15 mouse cellular contexts compared by ENCODE assay signal in the genomic region with DNA sequence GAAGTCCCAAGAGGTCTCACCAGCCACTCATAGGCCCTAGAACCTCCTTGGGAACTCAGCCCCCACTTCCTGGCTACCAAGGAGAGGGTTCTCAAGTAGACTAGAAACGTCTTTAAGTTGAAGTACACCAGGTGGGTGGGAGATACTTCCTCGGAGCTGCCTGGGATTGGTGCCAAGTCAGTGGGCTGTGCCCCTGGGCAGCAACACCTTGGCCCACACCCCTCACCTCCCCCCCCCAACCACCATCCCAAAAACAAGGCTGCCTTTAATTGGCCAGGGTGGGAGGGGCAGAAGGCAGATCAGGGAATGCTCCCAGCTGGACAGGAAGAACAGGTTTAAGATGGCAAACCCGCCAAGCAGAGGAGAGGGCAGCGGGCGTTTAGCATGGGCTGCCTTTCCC. TPM values are rescaled to one million over a fixed set of nuclear protein-coding genes. Genes with fewer than 3 reads are reported as not detected.
A peak's percentile ranks its signal among the peaks of the same experiment; 100 is the strongest.
DNase-seq lines count a peak whose midpoint lies in the region; ATAC-seq and TF ChIP-seq lines count a peak whose summit lies in the region.
"Had no signal": no experiment of that assay in that cellular context is flagged by ENCODE, and none has a peak within 500 bp of the region (broad histone marks: within the 10 kb centered on the region; RNA-seq: fewer than 3 reads in every experiment).

No protein-coding gene starts in this region.

- ATAC-seq in embryonic facial prominence, embryonic 15.5 days (ENCODE audit: insufficient number of reproducible peaks, low FRiP score, low TSS enrichment, low read depth): no peak
- ATAC-seq in limb, embryonic 13.5 days (ENCODE audit: low FRiP score, low read depth): no peak
- ATAC-seq: hindbrain, postnatal 0 days had no signal

- peak overlapping the region; percentile 81 for H3K4me3 ChIP-seq in bone marrow macrophage, adult 2 months (ENCODE audit: insufficient read depth, low read length)
- H3K4me3 ChIP-seq in embryonic facial prominence, embryonic 15.5 days (replicated peaks): peak overlapping the region; percentile 63; the same call in 1 of the 2 replicates
- H3K4me3 ChIP-seq in limb, embryonic 13.5 days: no peak overlapping the region
- no peak overlapping the region; the same call in 1 of the 2 replicates for H3K4me3 ChIP-seq in left cerebral cortex, adult 2 months

- WGBS in embryonic facial prominence, embryonic 15.5 days: 58% methylated on average over 5 of the region's 5 CpGs
- 53% methylated on average over 5 of the region's 5 CpGs for WGBS in limb, embryonic 13.5 days

- peaks cover 67% of the 10 kb centered on the region for H3K4me1 ChIP-seq in bone marrow macrophage, adult 2 months (ENCODE audit: control insufficient read depth, insufficient read depth, low read length)
- peaks cover 66% of the 10 kb centered on the region for H3K4me1 ChIP-seq in embryonic facial prominence, embryonic 15.5 days
- peaks cover 78% of the 10 kb centered on the region for H3K4me1 ChIP-seq in limb, embryonic 13.5 days

- TF ChIP-seq CTCF in bone marrow macrophage, adult 2 months (IDR thresholded peaks at IDR 0.05; ENCODE audit: low read depth, low read length): no peak
- TF ChIP-seq CTCF in left cerebral cortex, adult 2 months (IDR thresholded peaks at IDR 0.05): no peak

- TF ChIP-seq POLR2A in bone marrow macrophage, adult 2 months (IDR thresholded peaks at IDR 0.05; ENCODE audit: borderline replicate concordance, low read depth, low read length): no peak

- H3K9me3 ChIP-seq in embryonic facial prominence, embryonic 15.5 days (replicated peaks): no peaks in the 10 kb centered on the region
- H3K9me3 ChIP-seq in limb, embryonic 13.5 days: no peaks in the 10 kb centered on the region
- H3K9me3 ChIP-seq: heart, embryonic 13.5 days had no signal

- H3K27me3 ChIP-seq in embryonic facial prominence, embryonic 15.5 days: no peaks in the 10 kb centered on the region
- peaks cover 7% of the 10 kb centered on the region; the same call in 1 of the 2 replicates for H3K27me3 ChIP-seq in limb, embryonic 13.5 days

- H3K27ac ChIP-seq in bone marrow macrophage, adult 2 months (ENCODE audit: insufficient read depth, low read depth, low read length): peak overlapping the region; percentile 90; the same call in 1 of the 2 replicates
- peak overlapping the region; percentile 49; the same call in 1 of the 2 replicates for H3K27ac ChIP-seq in embryonic facial prominence, embryonic 15.5 days (replicated peaks)
- no peak overlapping the region for H3K27ac ChIP-seq in limb, embryonic 13.5 days
- no peak overlapping the region for H3K27ac ChIP-seq in left cerebral cortex, adult 2 months
- H3K27ac ChIP-seq: heart, embryonic 13.5 days; hindbrain, postnatal 0 days had no signal

- no peak overlapping the region for H3K9ac ChIP-seq in embryonic facial prominence, embryonic 15.5 days
- H3K9ac ChIP-seq in limb, embryonic 13.5 days: no peak overlapping the region

- intact Hi-C loops in left cerebral cortex, adult 2 months (cut with DNase I): no loop called here

- H3K4me2 ChIP-seq in embryonic facial prominence, embryonic 15.5 days (replicated peaks): peak overlapping the region; percentile 12; the same call in 1 of the 2 replicates
- peak overlapping the region; percentile 30 for H3K4me2 ChIP-seq in limb, embryonic 13.5 days (replicated peaks)
- H3K4me2 ChIP-seq: midbrain, embryonic 11.5 days had no signal

- H3K36me3 ChIP-seq in embryonic facial prominence, embryonic 15.5 days: no peaks in the 10 kb centered on the region
- no peaks in the 10 kb centered on the region for H3K36me3 ChIP-seq in limb, embryonic 13.5 days
- H3K36me3 ChIP-seq: heart, embryonic 13.5 days had no signal

- DNase-seq in lung, postnatal 14 days: peak; percentile 72
- DNase-seq in right cerebral cortex, postnatal 10 days (ENCODE audit: low spot score in 2 of 2): no peak
- no peak for DNase-seq in adipocyte (ENCODE audit: low spot score)
- DNase-seq in left cerebral cortex, adult 2 months (ENCODE audit: extremely low spot score in 1 of 2, low spot score in 2 of 2): no peak
- DNase-seq in cerebellum, postnatal 10 days: no peak
- DNase-seq: adrenal gland, adult 2 months; cerebellum, adult 2 months; thymus, adult 18-20 months had no signal

RNA-seq across cellular contexts. Expression of a gene that starts 3.4 kb away (rescaled TPM):
- polyA plus RNA-seq in bone marrow macrophage, adult 2 months (2012; ENCODE audit: insufficient read depth, insufficient read length, missing spikeins): 125 and 132 TPM in 2 replicates
- 113 and 114 TPM in 2 replicates for polyA plus RNA-seq in embryonic facial prominence, embryonic 15.5 days (2015; fragmentation: Nextera tagmentation; extraction: Ambion mirVana)
- polyA plus RNA-seq in limb, embryonic 13.5 days (2015; fragmentation: Nextera tagmentation; extraction: Ambion mirVana): 61.0 and 63.6 TPM in 2 replicates
- 10 to 100 TPM; 78.7 to 93.2 TPM for total RNA-seq in left cerebral cortex, adult 2 months (2021)

RNA-seq across cellular contexts. Expression of a gene that starts 16.4 kb away (rescaled TPM):
- 33.3 and 33.9 TPM in 2 replicates for polyA plus RNA-seq in bone marrow macrophage, adult 2 months (2012; ENCODE audit: insufficient read depth, insufficient read length, missing spikeins)
- 66.3 and 67.8 TPM in 2 replicates for polyA plus RNA-seq in embryonic facial prominence, embryonic 15.5 days (2015; fragmentation: Nextera tagmentation; extraction: Ambion mirVana)
- polyA plus RNA-seq in limb, embryonic 13.5 days (2015; fragmentation: Nextera tagmentation; extraction: Ambion mirVana): 65.2 and 66.6 TPM in 2 replicates
- 10 to 100 TPM; 40.8 to 41.3 TPM for total RNA-seq in left cerebral cortex, adult 2 months (2021)

RNA-seq across cellular contexts. Expression of a gene that starts 20.5 kb away (rescaled TPM):
- not detected in 2 replicates for polyA plus RNA-seq in bone marrow macrophage, adult 2 months (2012; ENCODE audit: insufficient read depth, insufficient read length, missing spikeins)
- 12.2 and 12.5 TPM in 2 replicates for polyA plus RNA-seq in embryonic facial prominence, embryonic 15.5 days (2015; fragmentation: Nextera tagmentation; extraction: Ambion mirVana)
- 5.5 and 7.4 TPM in 2 replicates for polyA plus RNA-seq in limb, embryonic 13.5 days (2015; fragmentation: Nextera tagmentation; extraction: Ambion mirVana)
- total RNA-seq in left cerebral cortex, adult 2 months (2021): 10 to 100 TPM; 10.2 to 14.1 TPM
- total RNA-seq: neutrophil, adult 5-6 weeks had no signal

RNA-seq across cellular contexts. Expression of a gene that starts 33.2 kb away (rescaled TPM):
- polyA plus RNA-seq in bone marrow macrophage, adult 2 months (2012; ENCODE audit: insufficient read depth, insufficient read length, missing spikeins): not detected in 2 replicates
- polyA plus RNA-seq in embryonic facial prominence, embryonic 15.5 days (2015; fragmentation: Nextera tagmentation; extraction: Ambion mirVana): not detected in 2 replicates
- not detected in 2 replicates for polyA plus RNA-seq in limb, embryonic 13.5 days (2015; fragmentation: Nextera tagmentation; extraction: Ambion mirVana)
- not detected for total RNA-seq in left cerebral cortex, adult 2 months (2021)
- total RNA-seq: adrenal gland, adult 2 months; hindbrain, postnatal 0 days; neutrophil, adult 5-6 weeks had no signal
- polyA plus RNA-seq: adrenal gland, adult 2 months; cerebellum, adult 2 months; heart, embryonic 13.5 days; hindbrain, postnatal 0 days; midbrain, embryonic 11.5 days had no signal

RNA-seq across cellular contexts. Expression of a gene that starts 35.4 kb away (rescaled TPM):
- polyA plus RNA-seq in bone marrow macrophage, adult 2 months (2012; ENCODE audit: insufficient read depth, insufficient read length, missing spikeins): not detected in 2 replicates
- 33.4 and 58.2 TPM in 2 replicates for polyA plus RNA-seq in embryonic facial prominence, embryonic 15.5 days (2015; fragmentation: Nextera tagmentation; extraction: Ambion mirVana)
- 192 and 200 TPM in 2 replicates for polyA plus RNA-seq in limb, embryonic 13.5 days (2015; fragmentation: Nextera tagmentation; extraction: Ambion mirVana)
- 10 to 100 TPM; 10.4 to 11.0 TPM for total RNA-seq in left cerebral cortex, adult 2 months (2021)
- total RNA-seq: neutrophil, adult 5-6 weeks had no signal

Comparison
In these comparisons a context has a peak if more than half of its experiments do, and no peak if none do; other contexts are left out.
1. H3K27ac ChIP-seq: peak in bone marrow macrophage, adult 2 months (single experiment) and embryonic facial prominence, embryonic 15.5 days (single experiment); none in limb, embryonic 13.5 days (single experiment) and left cerebral cortex, adult 2 months (single experiment).
2. H3K4me3 ChIP-seq: peak in bone marrow macrophage, adult 2 months (single experiment) and embryonic facial prominence, embryonic 15.5 days (single experiment); none in limb, embryonic 13.5 days (single experiment) and left cerebral cortex, adult 2 months (single experiment).